ENCODE assay signal across 8 mouse cellular contexts in the genomic region with DNA sequence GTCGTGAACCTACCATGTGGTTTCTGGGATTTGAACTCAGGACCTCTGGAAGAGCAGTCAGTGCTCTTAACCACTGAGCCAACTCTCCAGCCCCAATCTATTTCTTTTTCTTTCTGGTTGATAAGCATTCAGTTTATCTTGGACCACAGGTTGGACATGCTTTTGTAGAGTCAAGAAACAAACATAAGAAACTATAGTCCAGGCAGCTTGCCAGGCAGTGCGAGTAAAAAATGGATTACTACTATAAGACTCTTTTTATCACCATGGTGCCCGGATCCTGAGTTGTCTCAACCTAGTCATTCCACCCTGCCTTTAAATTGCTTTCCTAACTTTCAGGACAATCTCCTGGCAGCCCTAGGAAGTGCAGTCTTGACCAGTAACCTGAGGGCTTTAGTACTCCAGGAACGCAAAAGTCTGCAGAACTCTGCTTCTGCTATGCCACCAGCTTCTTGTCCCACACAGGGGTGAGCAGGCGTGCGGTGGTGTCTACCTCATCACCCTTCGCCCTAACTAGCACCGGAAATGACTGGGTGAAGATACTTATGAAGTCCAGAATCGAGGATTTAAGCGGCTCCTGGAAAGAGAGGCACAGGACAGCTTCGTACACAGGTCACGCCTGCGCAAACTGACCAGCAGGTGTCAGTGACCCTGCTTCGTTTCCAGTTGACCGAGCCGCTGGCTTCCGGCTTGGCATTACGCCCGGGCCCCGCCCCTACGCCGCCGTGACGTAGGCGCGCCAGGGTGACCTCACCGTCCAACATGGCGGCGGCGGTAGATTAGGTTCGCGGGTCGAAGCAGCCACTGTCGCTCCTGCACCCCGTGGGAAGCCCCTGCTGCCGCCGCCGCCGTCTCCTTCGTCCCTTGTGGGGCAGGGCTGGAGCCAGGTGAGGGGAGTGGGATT. TPM values are rescaled to one million over a fixed set of nuclear protein-coding genes. Genes with fewer than 3 reads are reported as not detected.
DNase-seq lines count a peak whose midpoint lies in the region; ATAC-seq and TF ChIP-seq lines count a peak whose summit lies in the region.

Gene Bcl2l13, plus strand, starts transcription at position 739 of the 901 bp plus-strand sequence.

- peak; percentile 45 for TF ChIP-seq CTCF in bone marrow macrophage, adult 2 months (IDR thresholded peaks at IDR 0.05; ENCODE audit: low read depth, low read length)
- TF ChIP-seq CTCF in liver, adult 2 months (IDR thresholded peaks at IDR 0.05; ENCODE audit: low read depth, low read length): peak; percentile 54

- H3K36me3 ChIP-seq in heart, embryonic 11.5 days (ENCODE audit: control insufficient read depth, insufficient read depth, low read length): no peaks in the 10 kb centered on the region; the same call in 1 of the 2 replicates
- H3K36me3 ChIP-seq in kidney, embryonic 16.5 days (ENCODE audit: insufficient read depth, low read length): peaks cover 9% of the 10 kb centered on the region
- no peaks in the 10 kb centered on the region for H3K36me3 ChIP-seq in liver, adult 2 months (ENCODE audit: control insufficient read depth, insufficient read depth, low read length)
- H3K36me3 ChIP-seq in myocyte (ENCODE audit: control insufficient read depth, insufficient read depth): no peaks in the 10 kb centered on the region
- H3K36me3 ChIP-seq in splenic B cell, adult 2 months (ENCODE audit: control insufficient read depth, insufficient read depth, low read length, poor library complexity, severe bottlenecking): no peaks in the 10 kb centered on the region; the same call in 1 of the 2 replicates

- peak within 1 kb of the TSS; percentile 59 for H3K4me2 ChIP-seq in heart, embryonic 11.5 days
- H3K4me2 ChIP-seq in kidney, embryonic 16.5 days (replicated peaks; ENCODE audit: low read depth, low read length): peak within 1 kb of the TSS; percentile 73
- H3K4me2 ChIP-seq in myocyte (ENCODE audit: low read depth): peak within 1 kb of the TSS; percentile 87

- H3K9ac ChIP-seq in heart, embryonic 11.5 days (ENCODE audit: low read depth, low read length): peak within 1 kb of the TSS; percentile 97
- H3K9ac ChIP-seq in kidney, embryonic 16.5 days (replicated peaks; ENCODE audit: low read length): peak within 1 kb of the TSS; percentile 97
- peak within 1 kb of the TSS; percentile 97 for H3K9ac ChIP-seq in liver, adult 2 months (ENCODE audit: low read depth, low read length)

- H3K27me3 ChIP-seq in heart, embryonic 11.5 days (ENCODE audit: control insufficient read depth, insufficient read depth, low read length): no peaks in the 10 kb centered on the region
- no peaks in the 10 kb centered on the region for H3K27me3 ChIP-seq in kidney, embryonic 16.5 days (ENCODE audit: insufficient read depth, low read length)
- no peaks in the 10 kb centered on the region for H3K27me3 ChIP-seq in liver, adult 2 months (ENCODE audit: control insufficient read depth, insufficient read depth, low read length)
- H3K27me3 ChIP-seq in myocyte (ENCODE audit: control insufficient read depth, insufficient read depth, insufficient read length): no peaks in the 10 kb centered on the region
- no peaks in the 10 kb centered on the region for H3K27me3 ChIP-seq in splenic B cell, adult 2 months (ENCODE audit: control insufficient read depth, insufficient read depth, low read length, poor library complexity, severe bottlenecking)

- peaks cover 7% of the 10 kb centered on the region; the same call in 1 of the 2 replicates for H3K79me2 ChIP-seq in liver, adult 2 months (ENCODE audit: control insufficient read depth, insufficient read depth, low read length)
- peaks cover 45% of the 10 kb centered on the region for H3K79me2 ChIP-seq in myocyte (ENCODE audit: control insufficient read depth, insufficient read depth)

- peak within 1 kb of the TSS; percentile 73 for H3K4me3 ChIP-seq in bone marrow macrophage, adult 2 months (ENCODE audit: insufficient read depth, low read length)
- peak within 1 kb of the TSS; percentile 82 for H3K4me3 ChIP-seq in heart, embryonic 11.5 days (ENCODE audit: low read depth, low read length)
- peak within 1 kb of the TSS; percentile 95 for H3K4me3 ChIP-seq in kidney, embryonic 16.5 days (ENCODE audit: low read length)
- H3K4me3 ChIP-seq in liver, adult 2 months (ENCODE audit: insufficient read depth, low read depth, low read length): peak within 1 kb of the TSS; percentile 85
- peak within 1 kb of the TSS; percentile 87 for H3K4me3 ChIP-seq in myocyte

- H3K27ac ChIP-seq in bone marrow macrophage, adult 2 months (ENCODE audit: insufficient read depth, low read depth, low read length): peak within 1 kb of the TSS; percentile 72
- H3K27ac ChIP-seq in heart, embryonic 11.5 days (ENCODE audit: low read depth, low read length): peak within 1 kb of the TSS; percentile 97
- H3K27ac ChIP-seq in kidney, embryonic 16.5 days (ENCODE audit: low read length): peak within 1 kb of the TSS; percentile 96
- peak within 1 kb of the TSS; percentile 95 for H3K27ac ChIP-seq in liver, adult 2 months (replicated peaks; ENCODE audit: insufficient read depth, low read depth, low read length)

- DNase-seq in A20 (ENCODE audit: low read depth, low spot score): peak; percentile 96
- peak; percentile 91 for DNase-seq in liver, adult 2 months (ENCODE audit: extremely low read depth, low read depth, low spot score)
- peak; percentile 96 for DNase-seq in splenic B cell, adult 2 months (ENCODE audit: low read depth, low spot score)

- no peaks in the 10 kb centered on the region for H3K9me3 ChIP-seq in heart, embryonic 11.5 days (replicated peaks; ENCODE audit: control insufficient read depth, low read length)
- peaks cover 3% of the 10 kb centered on the region; the same call in 1 of the 2 replicates for H3K9me3 ChIP-seq in kidney, embryonic 16.5 days (ENCODE audit: low read length)

- peak; percentile 84 for ATAC-seq in erythroblast, adult 5-6 weeks (replicated peaks; ENCODE audit: low FRiP score, poor library complexity, severe bottlenecking)
- peak; percentile 89 for ATAC-seq in heart, embryonic 11.5 days (replicated peaks; ENCODE audit: insufficient number of reproducible peaks, low FRiP score, low TSS enrichment)
- peak; percentile 94 for ATAC-seq in kidney, embryonic 16.5 days (ENCODE audit: low FRiP score, low TSS enrichment)

- no peak; the same call in 1 of the 2 replicates for TF ChIP-seq POLR2A in bone marrow macrophage, adult 2 months (IDR thresholded peaks at IDR 0.05; ENCODE audit: borderline replicate concordance, low read depth, low read length)
- TF ChIP-seq POLR2A in liver, adult 2 months (IDR thresholded peaks at IDR 0.05; ENCODE audit: extremely low read depth, insufficient read depth, low read length): peak; percentile 87
- peak; percentile 92 for TF ChIP-seq POLR2A in myocyte (IDR thresholded peaks at IDR 0.05; ENCODE audit: insufficient read length, low read depth)

- H3ac ChIP-seq in myocyte (ENCODE audit: control insufficient read depth, insufficient read length): peak within 1 kb of the TSS; percentile 67

- peaks cover 4% of the 10 kb centered on the region for H3K4me1 ChIP-seq in bone marrow macrophage, adult 2 months (ENCODE audit: control insufficient read depth, insufficient read depth, low read length)
- no peaks in the 10 kb centered on the region for H3K4me1 ChIP-seq in heart, embryonic 11.5 days (ENCODE audit: control insufficient read depth, insufficient read depth, low read length)
- peaks cover 6% of the 10 kb centered on the region; the same call in 1 of the 2 replicates for H3K4me1 ChIP-seq in kidney, embryonic 16.5 days (ENCODE audit: insufficient read depth, low read length)
- peaks cover 6% of the 10 kb centered on the region for H3K4me1 ChIP-seq in liver, adult 2 months (ENCODE audit: control insufficient read depth, insufficient read depth, low read length)

- 5% methylated on average over 40 of the region's 40 CpGs for WGBS in heart, embryonic 11.5 days (ENCODE audit: insufficient replicate concordance)
- WGBS in kidney, embryonic 16.5 days: 4% methylated on average over 40 of the region's 40 CpGs
- 2% methylated on average over 40 of the region's 40 CpGs for WGBS in liver, adult 2 months

TF ChIP-seq in myocyte, 11 proteins besides CTCF, POLR2A, EP300 and RAD21:
- no peak for TF ChIP-seq USF1 (IDR thresholded peaks at IDR 0.05; ENCODE audit: low read depth)
- no peak for TF ChIP-seq MAX (IDR thresholded peaks at IDR 0.05; ENCODE audit: low read depth)
- TF ChIP-seq MYOD1 (IDR thresholded peaks at IDR 0.05; ENCODE audit: control insufficient read depth in 1 of 3, insufficient read length in 2 of 3, low read depth in 2 of 3): peak in 1 of 3 experiments; percentile 75
- no peak for TF ChIP-seq TCF12 (IDR thresholded peaks at IDR 0.05; ENCODE audit: insufficient read depth, poor library complexity, severe bottlenecking)
- TF ChIP-seq SRF (IDR thresholded peaks at IDR 0.05; ENCODE audit: control insufficient read depth, insufficient read length, low read depth): peak; percentile 44
- TF ChIP-seq REST (IDR thresholded peaks at IDR 0.05; ENCODE audit: insufficient read depth, insufficient read length): peak; percentile 60
- peak; percentile 92 for TF ChIP-seq POLR2AphosphoS2 (IDR thresholded peaks at IDR 0.05; ENCODE audit: insufficient read length, low read depth)
- peak in 1 of 3 experiments; percentile 66 for TF ChIP-seq MYOG (IDR thresholded peaks at IDR 0.05; ENCODE audit: control insufficient read depth in 1 of 3, insufficient read depth in 1 of 3, insufficient read length in 2 of 3, low read depth in 2 of 3)
- peak; percentile 1 for TF ChIP-seq TCF3 (IDR thresholded peaks at IDR 0.05; ENCODE audit: insufficient read length, low read depth)

RNA-seq across cellular contexts. Expression of gene Bcl2l13, which starts in this region (rescaled TPM):
- 10.7 and 13.5 TPM in 2 replicates for polyA plus RNA-seq in bone marrow macrophage, adult 2 months (2012; ENCODE audit: insufficient read depth, insufficient read length, missing spikeins)
- total RNA-seq in erythroblast, adult 5-6 weeks (2015; ENCODE audit: low replicate concordance): 20.9 and 27.0 TPM in 2 replicates
- total RNA-seq in erythroblast, adult 5-6 weeks (2017; ENCODE audit: low replicate concordance): 38.6 and 38.7 TPM in 2 replicates
- polyA plus RNA-seq in heart, embryonic 11.5 days (2014; fragmentation: Nextera tagmentation; extraction: Ambion mirVana): 26.5 and 33.8 TPM in 2 replicates
- 35.7 TPM in 2 replicates for polyA plus RNA-seq in kidney, embryonic 16.5 days (2015; fragmentation: Nextera tagmentation; extraction: Ambion mirVana)
- 17.4 and 18.0 TPM in 2 replicates for total RNA-seq in liver, adult 2 months (2014; rRNA removed)
- 24.3 and 25.7 TPM in 2 replicates for polyA plus RNA-seq in liver, adult 2 months (2012; rRNA removed)
- 32.8 TPM for polyA plus RNA-seq in myocyte (2012; fragmentation: generic; extraction: Trizol)

Comparison
In these comparisons a context has a peak if more than half of its experiments do, and no peak if none do; other contexts are left out.
1. Peak in every context shown above with its lines: DNase-seq, ATAC-seq, H3K4me3 ChIP-seq and H3K27ac ChIP-seq.